Mouse (Mus musculus) ES-Bruce4 (cell line): ENCODE results near the gene Gan. TPM values are rescaled to one million over a fixed set of nuclear protein-coding genes. Genes with fewer than 3 reads are reported as not detected.
A peak's percentile ranks its signal among the peaks of the same experiment; 100 is the strongest.

Source experiments
- H3K27ac ChIP-seq: 2 replicates; pipeline ENCODE4 v1.5.1; 2012; ENCODE audit warnings: low read length, inconsistent platforms; ENCODE audit not compliant: insufficient read depth
- H3K27me3 ChIP-seq: 2 replicates; pipeline ENCODE4 v1.6.1; 2012; ENCODE audit warnings: mild to moderate bottlenecking, low read length, inconsistent platforms; ENCODE audit not compliant: control insufficient read depth, poor library complexity, insufficient read depth, severe bottlenecking
- H3K36me3 ChIP-seq: 2 replicates; pipeline ENCODE4 v1.6.1; 2012; ENCODE audit warnings: inconsistent platforms, mild to moderate bottlenecking, low read length, moderate library complexity; ENCODE audit not compliant: control insufficient read depth, poor library complexity, insufficient read depth, severe bottlenecking
- H3K4me1 ChIP-seq: one replicate; pipeline ENCODE4 v1.8.1; 2011; ENCODE audit warnings: low read length; ENCODE audit not compliant: control insufficient read depth, insufficient read depth
- H3K4me3 ChIP-seq: 2 replicates; pipeline ENCODE4 v1.5.1; 2011; ENCODE audit warnings: low read depth, mild to moderate bottlenecking, low read length
- H3K9ac ChIP-seq: 2 replicates; pipeline ENCODE4 v1.6.1; 2012; ENCODE audit warnings: low read depth, mild to moderate bottlenecking, inconsistent platforms; ENCODE audit not compliant: poor library complexity, severe bottlenecking
- H3K9me3 ChIP-seq: replicated peaks from 2 replicates; pipeline ENCODE4 v1.6.1; 2012; ENCODE audit warnings: mild to moderate bottlenecking, low read length, inconsistent platforms; ENCODE audit not compliant: control insufficient read depth, poor library complexity, insufficient read depth, severe bottlenecking
- CTCF ChIP-seq: IDR thresholded peaks from one replicate; pipeline ENCODE4 v1.8.1; 2011; ENCODE audit warnings: low read depth, low read length
- EP300 ChIP-seq: IDR thresholded peaks from 2 replicates; pipeline ENCODE4 v1.6.1; 2011; ENCODE audit warnings: low read depth, low read length; ENCODE audit not compliant: insufficient read depth
- POLR2A ChIP-seq: IDR thresholded peaks from one replicate; pipeline ENCODE4 v1.8.1; 2011; ENCODE audit warnings: low read length; ENCODE audit not compliant: insufficient read depth
- polyA plus RNA-seq: library from polyadenylated mRNA; stranded (reverse); fragments of >200 nt; gene quantifications from 2 replicates; pipeline ENCODE4 v1.2.4, GENCODE M21; 2011; ENCODE audit warnings: low read depth; ENCODE audit not compliant: missing spikeins, insufficient read depth, insufficient read length

Gene Gan
- polyA plus RNA-seq, 1 experiment: 11.7 TPM

DNA sequence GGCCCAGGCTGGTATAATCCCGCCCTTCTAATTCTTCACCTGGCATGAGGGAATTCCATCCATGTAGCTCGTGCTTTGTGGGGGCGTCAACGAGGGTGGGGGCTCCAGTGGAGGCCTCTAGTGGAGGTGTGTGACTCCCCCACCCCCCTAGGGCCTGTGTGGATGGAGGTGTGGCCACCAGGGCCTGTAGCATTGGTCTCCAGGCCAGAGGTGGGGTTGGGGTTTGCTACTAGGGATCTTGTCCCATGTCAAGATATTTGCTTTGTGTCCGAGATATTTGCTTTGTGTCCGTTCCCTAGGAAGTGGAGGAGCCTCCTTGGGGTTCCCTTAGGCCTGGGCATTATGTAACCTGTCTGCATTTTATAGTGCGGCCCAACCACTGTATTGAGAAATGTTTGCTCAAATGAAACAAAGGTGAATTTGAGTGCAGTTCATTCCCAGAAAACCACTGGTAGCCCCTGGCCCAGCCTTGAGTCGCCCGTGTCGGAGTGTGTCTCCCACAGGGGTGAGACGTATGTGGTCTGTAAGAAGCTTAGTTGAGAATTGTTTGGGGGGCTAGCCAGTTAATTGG, 101.6 kb downstream of the Gan start:
- H3K27ac ChIP-seq: no peak overlapping the region
- TF ChIP-seq EP300: no peak
- H3K4me1 ChIP-seq: peaks cover 22% of the 10 kb centered on the region
- H3K9me3 ChIP-seq: no peaks in the 10 kb centered on the region
- H3K9ac ChIP-seq: peak overlapping the region; percentile 97
- H3K4me3 ChIP-seq: peak overlapping the region; percentile 80
- H3K36me3 ChIP-seq: no peaks in the 10 kb centered on the region
- H3K27me3 ChIP-seq: no peaks in the 10 kb centered on the region

DNA sequence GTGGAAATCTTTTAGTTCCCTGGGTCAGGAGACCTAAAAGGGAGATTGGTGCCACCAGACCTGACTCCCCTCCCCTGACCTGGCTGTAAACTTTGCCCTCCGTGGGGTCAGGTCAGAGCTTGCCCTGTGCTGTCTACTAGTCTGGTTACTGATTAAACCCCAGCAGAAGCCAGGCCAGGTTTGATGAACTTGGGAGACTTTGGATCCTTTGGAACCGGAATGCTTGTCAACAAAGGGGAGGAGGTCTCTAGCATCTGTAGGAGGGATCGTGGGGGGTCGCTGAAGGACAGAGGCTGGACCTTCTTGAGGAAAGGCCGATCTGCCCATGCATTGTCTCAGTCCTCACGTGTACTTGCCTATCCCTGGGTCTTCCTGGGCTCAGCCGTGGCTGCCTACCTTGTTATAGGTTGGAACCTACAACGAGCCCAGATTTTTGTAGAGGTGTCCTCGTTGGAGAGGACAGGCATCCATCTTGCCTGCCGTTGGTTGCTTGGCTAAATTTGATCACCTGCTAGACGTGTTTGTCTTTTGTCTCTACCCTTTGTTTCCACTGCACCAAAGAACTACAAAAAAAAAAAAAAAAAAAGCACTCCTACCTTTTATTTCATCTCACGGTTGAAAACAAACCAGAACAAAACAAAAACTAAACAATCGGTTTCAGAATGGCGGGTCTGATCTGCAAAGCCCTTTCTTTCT, 102.4 kb downstream of the Gan start:
- H3K9me3 ChIP-seq: no peaks in the 10 kb centered on the region
- H3K4me3 ChIP-seq: peak overlapping the region; percentile 49
- H3K9ac ChIP-seq: peak overlapping the region; percentile 97
- no peaks in the 10 kb centered on the region for H3K36me3 ChIP-seq
- H3K4me1 ChIP-seq: peaks cover 26% of the 10 kb centered on the region
- no peaks in the 10 kb centered on the region for H3K27me3 ChIP-seq
- peak overlapping the region; percentile 61 for H3K27ac ChIP-seq
- TF ChIP-seq CTCF: no peak
- TF ChIP-seq POLR2A: no peak
- TF ChIP-seq EP300: no peak

DNA sequence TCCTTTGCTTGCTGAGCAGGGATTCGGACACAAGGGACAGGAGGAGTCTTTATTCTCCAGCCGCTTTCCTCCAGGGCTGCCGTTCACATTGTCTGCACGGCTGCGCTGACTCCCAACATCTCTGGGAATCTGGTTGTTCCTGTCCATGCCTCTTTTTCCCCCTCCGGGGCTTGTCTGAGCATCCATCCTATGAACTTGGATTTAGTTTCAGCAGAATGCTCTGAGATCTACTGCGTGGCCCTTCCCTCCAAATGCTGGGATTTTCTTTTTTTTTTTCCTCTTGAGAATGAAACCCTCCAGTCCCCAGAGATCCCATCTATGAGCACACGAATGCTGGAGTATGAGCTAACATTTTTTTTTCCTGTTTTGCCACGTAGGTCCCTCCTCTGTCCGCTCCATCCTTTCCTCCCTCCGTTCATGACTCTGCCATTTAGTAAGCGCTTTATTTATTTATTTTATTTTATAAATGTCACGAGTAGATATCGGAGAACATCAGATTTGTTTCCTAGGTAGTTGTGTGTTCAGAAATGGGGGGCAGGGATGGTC, 103.1 kb downstream of the Gan start:
- Histone ChIP-seq H3K4me1 (peaks cover 26% of the 10 kb centered on the region), H3K27ac (peak overlapping the region; percentile 61), H3K27me3 (no peaks in the 10 kb centered on the region), H3K9ac (peak overlapping the region; percentile 97), H3K4me3 (peak overlapping the region; percentile 6; the same call in 1 of the 2 replicates), H3K9me3 (no peaks in the 10 kb centered on the region), H3K36me3 (no peaks in the 10 kb centered on the region)
- TF ChIP-seq POLR2A (no peak), EP300 (0 out of 2 replicates have a peak, but pooled peaks have one; percentile 48)

DNA sequence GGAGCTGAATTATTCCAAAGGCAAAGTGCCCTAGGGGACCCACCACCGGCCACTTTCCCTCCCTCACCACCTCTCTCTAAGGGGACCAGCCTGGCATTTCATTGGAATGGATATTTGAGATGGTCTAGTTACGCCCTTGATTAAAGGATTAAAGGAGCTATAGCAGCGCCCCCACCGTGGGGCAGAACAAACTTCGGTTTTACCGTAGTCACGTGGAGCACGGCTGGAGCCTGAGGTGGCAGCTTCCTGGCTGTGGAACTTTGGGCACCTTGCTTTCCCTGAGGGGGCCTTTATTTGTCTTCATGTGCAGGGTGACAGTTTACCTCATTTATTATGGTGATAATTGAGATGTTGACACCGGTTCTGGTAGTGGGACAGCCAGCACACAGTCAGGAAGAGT, 103.8 kb downstream of the Gan start:
- Histone ChIP-seq H3K27ac (no peak overlapping the region), H3K4me3 (no peak overlapping the region), H3K4me1 (peaks cover 26% of the 10 kb centered on the region), H3K36me3 (no peaks in the 10 kb centered on the region), H3K27me3 (no peaks in the 10 kb centered on the region), H3K9ac (peak overlapping the region; percentile 97), H3K9me3 (no peaks in the 10 kb centered on the region)
- TF ChIP-seq CTCF (no peak), POLR2A (no peak), EP300 (no peak)

DNA sequence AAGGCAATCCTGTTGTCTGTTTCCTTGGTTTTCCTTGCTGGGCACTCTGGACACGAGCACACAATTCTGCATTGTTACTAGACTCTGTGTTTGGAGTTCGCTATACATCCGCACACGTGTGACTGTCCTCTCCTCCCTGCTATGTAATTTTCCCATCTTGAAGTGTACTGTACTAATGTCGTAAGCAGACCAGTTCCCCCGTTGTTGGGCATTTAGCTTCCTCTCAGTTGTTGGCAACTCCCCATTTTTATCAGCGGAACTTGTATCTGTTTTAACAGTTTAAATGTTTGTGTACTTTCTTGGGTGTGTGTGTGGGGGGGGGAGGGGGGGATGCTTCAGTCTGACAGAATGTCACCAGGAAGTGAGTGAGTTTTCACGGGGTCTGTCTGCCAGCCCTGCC, 104.8 kb downstream of the Gan start:
- Histone ChIP-seq H3K4me1 (peaks cover 26% of the 10 kb centered on the region), H3K4me3 (no peak overlapping the region), H3K9ac (no peak overlapping the region), H3K36me3 (no peaks in the 10 kb centered on the region), H3K27me3 (no peaks in the 10 kb centered on the region), H3K9me3 (no peaks in the 10 kb centered on the region), H3K27ac (no peak overlapping the region)
- TF ChIP-seq EP300 (no peak), POLR2A (no peak)

DNA sequence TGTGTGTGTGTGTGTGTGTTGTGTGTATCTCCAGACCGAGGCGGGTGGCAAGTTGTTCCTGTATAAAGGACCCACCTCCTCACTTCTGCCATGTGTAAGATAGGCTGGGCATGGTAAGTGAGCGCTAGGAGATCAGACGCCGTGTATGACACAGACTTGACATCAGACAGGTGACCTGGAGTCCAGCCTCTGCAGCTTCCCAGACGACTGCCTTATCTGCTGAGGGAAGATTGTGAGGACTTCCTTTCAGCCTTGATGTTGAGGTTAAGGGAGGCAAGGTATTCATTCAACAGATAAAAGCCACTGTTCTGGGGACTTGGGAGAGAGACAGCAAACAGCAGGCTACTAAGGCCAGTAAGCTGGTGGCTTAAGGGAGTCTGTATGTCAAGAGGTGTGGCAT, 105.5 kb downstream of the Gan start:
- Histone ChIP-seq H3K27me3 (no peaks in the 10 kb centered on the region), H3K4me1 (peaks cover 26% of the 10 kb centered on the region), H3K36me3 (no peaks in the 10 kb centered on the region), H3K27ac (no peak overlapping the region), H3K4me3 (no peak overlapping the region), H3K9ac (no peak overlapping the region), H3K9me3 (no peaks in the 10 kb centered on the region)
- TF ChIP-seq CTCF (no peak), POLR2A (no peak), EP300 (no peak)
